Mouse (Mus musculus) forebrain, embryonic 16.5 days (tissue): Measurements from ENCODE around the gene Endod1. TPM values are rescaled to one million over a fixed set of nuclear protein-coding genes. Genes with fewer than 3 reads are reported as not detected.

ENCODE experiments used
- ATAC-seq: fragments of 200-750 bp; cut with Nextera tagmentation; 2 replicates; pipeline ENCODE4 v1.8.0; 2017; ENCODE audit warnings: mild to moderate bottlenecking, moderate library complexity
- H3K27ac ChIP-seq: fragments of 300-500 bp; sonication (generic); 2 replicates; pipeline ENCODE4 v1.5.1; 2014; ENCODE audit warnings: low read length, control low read depth
- H3K27me3 ChIP-seq: fragments of 300-500 bp; sonication (generic); replicated peaks from 2 replicates; pipeline ENCODE4 v1.6.1; 2014; ENCODE audit warnings: low read length; ENCODE audit not compliant: control insufficient read depth, insufficient read depth
- H3K36me3 ChIP-seq: fragments of 300-500 bp; sonication (generic); 2 replicates; pipeline ENCODE4 v1.6.1; 2014; ENCODE audit not compliant: control insufficient read depth, insufficient read depth
- H3K4me1 ChIP-seq: fragments of 300-500 bp; sonication (generic); replicated peaks from 2 replicates; pipeline ENCODE4 v1.6.1; 2014; ENCODE audit warnings: low read length; ENCODE audit not compliant: control insufficient read depth, insufficient read depth
- H3K4me2 ChIP-seq: fragments of 300-500 bp; sonication (generic); 2 replicates; pipeline ENCODE4 v1.6.1; 2014; ENCODE audit warnings: mild to moderate bottlenecking, low read length, control low read depth
- H3K4me3 ChIP-seq: fragments of 300-500 bp; sonication (generic); replicated peaks from 2 replicates; pipeline ENCODE4 v1.5.1; 2014; ENCODE audit warnings: mild to moderate bottlenecking, low read length, control low read depth
- H3K9ac ChIP-seq: fragments of 300-500 bp; sonication (generic); replicated peaks from 2 replicates; pipeline ENCODE4 v1.6.1; 2014; ENCODE audit warnings: low read depth, low read length, control low read depth
- H3K9me3 ChIP-seq: fragments of 300-500 bp; sonication (generic); 2 replicates; pipeline ENCODE4 v1.6.1; 2016; ENCODE audit warnings: low read length; ENCODE audit not compliant: control insufficient read depth
- WGBS: fragments of 180-500 bp; shearing (Covaris S2); extraction: QIAGEN DNeasy Blood & Tissue Kit; methylation state at CpG from one replicate; pipeline ENCODE4 v1.1.7; 2014; 5-methylcytosine and 5-hydroxymethylcytosine counted together
- polyA plus RNA-seq: library from polyadenylated mRNA; unstranded; fragments of >200 nt; fragmentation: Nextera tagmentation; extraction: Ambion mirVana; gene quantifications from 2 replicates; pipeline ENCODE4 v1.2.1, GENCODE M21; 2015

Endod1 gene
- polyA plus RNA-seq, 1 experiment from 2014 or later, result 12.6 TPM

DNA sequence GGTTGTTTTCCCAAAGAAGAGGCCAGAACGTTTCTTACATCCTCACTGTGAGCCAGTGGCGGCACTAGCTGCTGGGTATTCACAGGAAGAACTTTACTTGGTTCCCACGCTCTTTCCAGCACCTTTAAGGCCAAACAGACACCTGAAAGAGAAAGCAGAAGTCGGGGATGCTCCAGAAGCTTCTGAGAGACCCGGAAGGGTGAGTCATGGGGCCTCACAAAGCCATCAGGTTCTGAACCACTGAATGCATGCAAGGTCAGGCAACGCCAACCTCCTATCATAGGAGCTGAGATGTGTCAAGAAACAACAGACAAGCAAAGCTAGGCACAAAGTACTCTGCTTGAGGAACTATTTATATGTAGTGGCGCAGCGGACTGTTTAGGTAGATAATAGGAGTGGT is 4.4 kb upstream of the Endod1 start:
- Histone ChIP-seq H3K27ac (no peak overlapping the region), H3K4me1 (peaks cover 6% of the 10 kb centered on the region), H3K9me3 (no peaks in the 10 kb centered on the region), H3K27me3 (no peaks in the 10 kb centered on the region), H3K9ac (no peak overlapping the region), H3K4me2 (no peak overlapping the region), H3K36me3 (no peaks in the 10 kb centered on the region), H3K4me3 (no peak overlapping the region)
- 87% methylated on average over 8 of the region's 8 CpGs for WGBS
- no peak for ATAC-seq

DNA sequence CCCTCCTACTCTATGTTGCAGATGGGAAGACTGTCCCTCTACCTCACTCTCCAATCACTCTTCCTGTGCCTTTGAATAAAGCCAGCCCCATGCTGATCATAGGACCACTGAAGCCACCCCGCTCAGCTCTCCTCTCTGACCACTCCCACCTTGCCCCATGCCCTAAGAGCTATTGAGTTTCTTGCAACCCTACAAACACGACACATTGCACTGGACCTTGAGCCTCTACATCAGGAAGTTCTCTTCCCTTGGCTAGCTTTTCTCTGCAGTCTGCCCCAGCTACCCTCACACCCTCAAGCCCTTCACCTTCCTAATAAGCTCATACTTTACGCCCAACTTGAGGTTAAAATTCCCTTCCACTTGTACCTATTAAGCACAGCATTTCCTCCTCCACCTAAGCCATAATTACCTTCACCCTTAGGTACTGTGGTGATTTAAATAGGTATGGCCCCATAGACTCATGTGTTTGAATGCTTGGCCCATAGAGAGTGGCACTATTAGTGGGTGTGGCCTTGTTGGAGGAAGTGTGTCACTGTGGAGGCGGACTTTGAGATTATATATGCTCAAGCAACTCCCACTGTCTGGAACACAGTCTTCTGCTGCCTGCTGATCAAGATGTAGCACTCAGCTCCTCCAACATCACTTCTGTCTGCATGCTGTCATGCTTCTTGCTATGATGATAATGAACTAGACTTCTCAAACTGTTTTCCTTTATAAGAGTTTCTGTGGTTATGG is 2.0 kb upstream of the Endod1 start:
- H3K9me3 ChIP-seq, result no peaks in the 10 kb centered on the region
- no peak for ATAC-seq
- H3K4me2 ChIP-seq, result no peak overlapping the region
- no peaks in the 10 kb centered on the region for H3K27me3 ChIP-seq
- WGBS, result 81% methylated on average over 4 of the region's 4 CpGs
- no peak overlapping the region for H3K27ac ChIP-seq
- H3K4me3 ChIP-seq, result no peak overlapping the region
- no peak overlapping the region for H3K9ac ChIP-seq
- H3K36me3 ChIP-seq, result no peaks in the 10 kb centered on the region
- H3K4me1 ChIP-seq, result peaks cover 12% of the 10 kb centered on the region

DNA sequence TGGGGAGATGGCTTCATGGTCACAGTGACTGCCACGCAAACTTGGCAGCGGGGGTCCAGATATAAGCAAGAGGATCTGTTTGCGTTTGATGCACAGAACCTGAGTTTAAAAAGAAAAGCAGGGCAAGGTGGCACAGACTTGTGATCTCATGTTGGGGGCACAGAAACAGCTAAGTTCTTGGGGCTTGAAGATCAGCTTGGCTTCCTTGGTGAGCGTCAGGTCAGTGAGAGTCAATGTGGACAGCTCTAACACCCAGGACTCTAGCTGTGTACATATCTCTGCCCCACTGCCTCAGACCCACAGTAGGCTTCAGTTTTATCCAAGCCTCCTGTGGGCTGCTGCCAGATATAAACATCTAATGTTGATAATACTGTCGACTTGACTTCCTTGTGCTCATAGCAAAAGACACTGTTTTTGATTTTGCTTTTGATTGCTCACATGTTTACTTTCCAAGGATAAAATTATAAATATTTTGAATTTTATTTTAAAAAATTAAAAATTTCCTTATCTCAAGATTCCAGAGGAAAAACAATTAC is 1.0 kb upstream of the Endod1 start:
- H3K9me3 ChIP-seq, result no peaks in the 10 kb centered on the region
- H3K4me2 ChIP-seq, result no peak overlapping the region
- no peak overlapping the region for H3K9ac ChIP-seq
- H3K4me1 ChIP-seq, result peaks cover 12% of the 10 kb centered on the region
- H3K27ac ChIP-seq, result no peak overlapping the region
- 79% methylated on average over 5 of the region's 5 CpGs for WGBS
- no peak overlapping the region for H3K4me3 ChIP-seq
- no peak for ATAC-seq
- H3K27me3 ChIP-seq, result no peaks in the 10 kb centered on the region
- no peaks in the 10 kb centered on the region for H3K36me3 ChIP-seq

DNA sequence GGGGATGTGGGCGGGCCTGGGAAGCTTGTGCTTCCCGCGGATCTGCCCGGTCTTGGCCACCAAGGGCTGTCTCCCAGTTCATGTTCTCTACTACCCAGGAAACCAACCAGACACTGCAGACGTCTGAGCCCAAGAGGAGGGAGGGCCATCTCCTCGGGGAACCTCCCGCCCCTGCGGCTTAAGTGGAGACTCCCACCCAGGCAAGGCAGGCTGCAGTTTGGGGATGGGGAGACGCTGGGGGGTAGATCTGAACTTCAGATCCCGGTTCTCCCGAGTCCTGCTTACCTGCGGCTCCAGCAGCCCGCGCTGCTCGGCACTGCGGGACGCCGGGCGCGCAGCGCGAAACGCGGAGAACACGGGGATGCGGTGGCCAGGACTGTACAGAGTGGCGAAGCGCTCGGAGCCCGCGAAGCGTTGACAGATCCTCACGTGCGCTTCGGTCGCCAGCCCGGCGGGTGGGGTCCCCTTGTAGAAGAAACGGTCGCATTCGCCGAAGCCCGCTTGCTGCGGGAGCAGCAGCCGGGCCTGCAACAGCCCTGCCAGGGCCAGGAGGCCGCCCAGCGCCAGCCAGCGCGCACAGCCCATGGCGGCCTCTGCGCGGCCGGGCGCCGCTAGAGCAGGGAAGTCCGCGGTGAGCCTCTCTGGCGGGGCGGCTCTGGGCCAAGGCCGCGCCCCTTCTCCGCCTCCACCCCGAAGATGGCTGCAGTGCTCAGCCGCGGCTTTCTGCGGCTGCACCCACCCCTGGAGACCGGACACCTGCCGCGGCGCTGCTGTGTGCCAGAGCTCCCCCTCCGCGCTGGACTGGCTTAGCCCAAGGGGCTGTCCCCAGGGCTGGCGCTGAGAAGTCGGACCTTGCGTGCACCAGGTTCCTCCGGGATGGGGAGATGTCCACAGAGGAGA is 671 bp downstream of the Endod1 start:
- Histone ChIP-seq H3K27me3 (no peaks in the 10 kb centered on the region), H3K36me3 (no peaks in the 10 kb centered on the region), H3K4me1 (peaks cover 12% of the 10 kb centered on the region), H3K9ac (peak overlapping the region; percentile 85), H3K4me3 (peak overlapping the region; percentile 77), H3K4me2 (peak overlapping the region; percentile 97), H3K27ac (peak overlapping the region; percentile 59), H3K9me3 (no peaks in the 10 kb centered on the region)
- peak; percentile 91 for ATAC-seq
- WGBS, result under 1% methylated on average over 76 of the region's 76 CpGs

DNA sequence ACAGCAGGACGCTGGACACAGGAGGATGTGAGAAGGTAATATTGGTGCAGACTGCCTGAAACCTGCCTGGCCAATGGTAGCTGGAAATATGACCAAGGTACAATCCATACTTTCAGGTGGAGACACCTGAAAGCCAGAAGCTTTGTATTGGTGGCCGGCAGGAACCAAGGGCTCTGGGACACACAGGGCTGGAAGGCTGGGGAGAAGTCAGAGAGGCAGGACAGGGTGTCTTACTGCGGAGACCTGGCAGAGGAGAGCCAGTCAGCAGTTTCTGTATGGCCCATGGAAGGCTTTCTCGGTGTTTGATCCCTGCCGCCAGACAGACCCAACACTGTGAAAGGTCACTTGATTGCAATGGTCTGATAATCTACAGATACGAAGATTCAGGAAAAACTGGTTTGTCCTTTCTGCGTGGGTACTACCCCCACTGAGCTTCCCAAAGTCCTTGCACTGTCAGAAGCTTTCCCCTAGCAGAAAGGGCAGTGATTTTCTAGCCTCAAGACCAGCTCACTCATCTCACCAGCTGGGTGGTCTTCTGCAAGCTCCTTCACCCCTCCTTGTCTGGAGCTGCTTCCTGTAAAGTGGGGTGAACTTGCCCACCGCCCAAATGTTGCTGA is 1.4 kb downstream of the Endod1 start:
- Histone ChIP-seq H3K4me1 (peaks cover 12% of the 10 kb centered on the region), H3K27me3 (no peaks in the 10 kb centered on the region), H3K9me3 (no peaks in the 10 kb centered on the region), H3K9ac (peak overlapping the region; percentile 85), H3K27ac (no peak overlapping the region), H3K4me3 (peak overlapping the region; percentile 77), H3K36me3 (no peaks in the 10 kb centered on the region), H3K4me2 (peak overlapping the region; percentile 97)
- ATAC-seq, result no peak
- 28% methylated on average over 8 of the region's 8 CpGs for WGBS

DNA sequence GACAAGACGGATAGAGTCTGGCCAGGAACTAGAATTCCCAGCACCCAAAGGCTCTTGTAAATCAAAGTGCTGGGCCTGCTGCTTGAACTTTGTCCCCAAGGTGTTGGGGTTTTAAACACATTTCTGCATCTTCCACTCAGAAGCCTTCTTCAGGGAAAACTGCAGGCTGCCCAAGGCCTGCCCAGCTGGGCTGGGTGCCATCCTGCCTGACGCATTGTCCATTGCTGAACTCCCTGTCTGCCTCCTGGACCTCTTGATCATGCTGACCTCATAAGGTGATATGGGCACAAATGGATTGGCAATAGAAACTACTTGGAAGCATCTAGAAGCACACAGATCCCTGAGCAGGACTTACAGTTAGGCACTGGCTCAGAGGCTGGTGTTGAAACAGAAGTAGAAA is 3.2 kb downstream of the Endod1 start:
- Histone ChIP-seq H3K36me3 (no peaks in the 10 kb centered on the region), H3K4me2 (no peak overlapping the region), H3K4me3 (no peak overlapping the region), H3K4me1 (peaks cover 12% of the 10 kb centered on the region), H3K27me3 (no peaks in the 10 kb centered on the region), H3K27ac (no peak overlapping the region), H3K9ac (no peak overlapping the region), H3K9me3 (no peaks in the 10 kb centered on the region)
- ATAC-seq, result no peak
- WGBS, result 97% methylated on average over 2 of the region's 2 CpGs

DNA sequence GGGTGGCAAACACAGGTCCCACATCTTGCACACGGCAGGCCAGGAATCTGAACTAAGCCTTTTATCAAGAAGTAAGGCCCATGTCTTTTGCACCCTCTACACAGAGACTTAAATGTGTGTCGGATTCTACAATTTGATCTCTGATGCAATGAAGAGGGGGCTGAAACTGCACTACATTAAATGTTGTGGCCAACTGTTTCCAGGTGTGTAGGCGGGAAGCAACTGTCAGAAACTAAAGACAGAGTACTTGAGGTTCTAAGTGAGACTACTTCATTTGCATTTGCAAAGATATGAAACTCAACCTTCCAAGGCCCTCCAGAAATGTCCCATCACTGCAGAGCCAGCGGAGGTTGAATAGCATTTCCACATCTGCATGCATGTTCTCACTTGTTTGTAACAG is 5.2 kb downstream of the Endod1 start:
- Histone ChIP-seq H3K36me3 (no peaks in the 10 kb centered on the region), H3K4me1 (peaks cover 6% of the 10 kb centered on the region; the same call in 1 of the 2 replicates), H3K9me3 (no peaks in the 10 kb centered on the region), H3K27me3 (no peaks in the 10 kb centered on the region), H3K4me3 (no peak overlapping the region), H3K4me2 (no peak overlapping the region), H3K27ac (no peak overlapping the region), H3K9ac (no peak overlapping the region)
- ATAC-seq, result no peak
- WGBS, result 90% methylated on average over 4 of the region's 4 CpGs

DNA sequence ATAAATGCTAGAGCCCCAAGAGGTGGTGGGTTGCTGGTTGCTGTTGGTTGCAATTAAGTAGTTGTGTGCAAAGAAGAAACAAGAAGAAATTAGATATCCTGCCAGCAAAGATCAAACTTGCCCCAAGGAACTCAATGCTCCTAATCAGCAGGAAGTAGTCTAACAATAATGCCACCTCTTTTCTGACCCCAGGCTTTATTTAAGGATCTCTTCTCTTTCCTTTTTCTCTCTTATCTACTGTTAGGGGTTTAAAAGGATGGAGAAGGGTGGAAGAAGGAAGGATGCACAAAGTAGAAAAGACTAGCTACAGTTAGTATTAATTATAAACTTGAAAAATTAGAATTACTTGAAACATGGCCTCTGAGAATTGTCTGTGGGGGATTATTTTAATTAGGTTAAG is 8.9 kb downstream of the Endod1 start:
- no peaks in the 10 kb centered on the region for H3K36me3 ChIP-seq
- ATAC-seq, result no peak
- no peaks in the 10 kb centered on the region for H3K4me1 ChIP-seq
- H3K27me3 ChIP-seq, result no peaks in the 10 kb centered on the region
- H3K4me3 ChIP-seq, result no peak overlapping the region
- H3K9ac ChIP-seq, result no peak overlapping the region
- no peak overlapping the region for H3K27ac ChIP-seq
- H3K4me2 ChIP-seq, result no peak overlapping the region
- H3K9me3 ChIP-seq, result no peaks in the 10 kb centered on the region

DNA sequence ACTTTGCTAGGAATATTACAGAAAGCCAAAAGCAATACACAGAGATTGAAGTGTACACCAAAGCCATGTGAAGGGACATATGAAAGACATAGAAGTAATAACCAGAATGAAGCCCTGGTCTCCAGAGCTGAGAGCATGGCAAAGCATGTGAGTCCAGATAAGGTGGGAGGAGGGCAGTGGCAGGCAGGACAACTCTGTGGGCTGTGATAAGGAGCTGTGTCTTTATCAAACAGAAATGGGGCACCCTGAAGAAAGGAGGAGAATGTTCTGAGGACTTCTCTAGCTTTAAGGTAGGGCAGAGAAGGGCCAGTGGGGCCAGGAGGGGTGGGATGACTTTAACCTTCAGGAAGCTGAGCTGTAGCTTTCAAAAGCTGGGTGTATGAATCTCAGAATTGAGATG is 12.0 kb downstream of the Endod1 start:
- no peaks in the 10 kb centered on the region for H3K36me3 ChIP-seq
- no peaks in the 10 kb centered on the region for H3K9me3 ChIP-seq
- H3K27ac ChIP-seq, result no peak overlapping the region
- no peak overlapping the region for H3K9ac ChIP-seq
- no peak overlapping the region for H3K4me3 ChIP-seq
- H3K4me2 ChIP-seq, result no peak overlapping the region
- ATAC-seq, result no peak
- no peaks in the 10 kb centered on the region for H3K4me1 ChIP-seq
- H3K27me3 ChIP-seq, result no peaks in the 10 kb centered on the region
